Mouse (Mus musculus) pancreas, adult 10 weeks (tissue): ENCODE data around the gene Inip. TPM values are rescaled to one million over a fixed set of nuclear protein-coding genes. Genes with fewer than 3 reads are reported as not detected.

Experiments
- polyA plus RNA-seq: library from polyadenylated mRNA; stranded (reverse); fragments of 350-450 nt; fragmentation: Illumina TruSeq; extraction: RNeasy Lipid Tissue Mini Kit (QIAGEN cat#74804); gene quantifications from one replicate; pipeline ENCODE4 v1.2.3, GENCODE M21; 2015; ENCODE audit warnings: low read depth, low replicate concordance; ENCODE audit not compliant: insufficient read depth

The Inip gene
- polyA plus RNA-seq: 3.5 TPM

DNA sequence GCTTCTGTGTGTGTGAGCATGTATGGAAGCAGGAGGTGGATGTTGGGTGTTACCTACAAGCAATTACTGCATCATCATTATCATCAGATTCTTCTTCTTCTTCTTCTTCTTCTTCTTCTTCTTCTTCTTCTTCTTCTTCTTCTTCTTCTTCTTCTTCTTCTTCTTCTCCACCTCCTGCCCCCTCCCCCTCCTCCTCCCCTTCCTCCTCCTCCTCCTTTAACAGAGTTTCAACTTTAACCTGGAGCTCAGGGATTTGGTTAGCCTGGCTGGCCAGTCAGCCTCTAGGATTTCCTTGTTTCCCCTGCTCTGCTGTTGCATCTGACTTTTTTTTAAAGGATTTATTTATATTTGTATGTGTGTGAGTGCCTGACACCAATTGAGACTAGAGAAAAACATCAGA, at the start of gene Inip:
Gene Inip, minus strand, starts transcription at position 101 of the 400 bp plus-strand sequence.

DNA sequence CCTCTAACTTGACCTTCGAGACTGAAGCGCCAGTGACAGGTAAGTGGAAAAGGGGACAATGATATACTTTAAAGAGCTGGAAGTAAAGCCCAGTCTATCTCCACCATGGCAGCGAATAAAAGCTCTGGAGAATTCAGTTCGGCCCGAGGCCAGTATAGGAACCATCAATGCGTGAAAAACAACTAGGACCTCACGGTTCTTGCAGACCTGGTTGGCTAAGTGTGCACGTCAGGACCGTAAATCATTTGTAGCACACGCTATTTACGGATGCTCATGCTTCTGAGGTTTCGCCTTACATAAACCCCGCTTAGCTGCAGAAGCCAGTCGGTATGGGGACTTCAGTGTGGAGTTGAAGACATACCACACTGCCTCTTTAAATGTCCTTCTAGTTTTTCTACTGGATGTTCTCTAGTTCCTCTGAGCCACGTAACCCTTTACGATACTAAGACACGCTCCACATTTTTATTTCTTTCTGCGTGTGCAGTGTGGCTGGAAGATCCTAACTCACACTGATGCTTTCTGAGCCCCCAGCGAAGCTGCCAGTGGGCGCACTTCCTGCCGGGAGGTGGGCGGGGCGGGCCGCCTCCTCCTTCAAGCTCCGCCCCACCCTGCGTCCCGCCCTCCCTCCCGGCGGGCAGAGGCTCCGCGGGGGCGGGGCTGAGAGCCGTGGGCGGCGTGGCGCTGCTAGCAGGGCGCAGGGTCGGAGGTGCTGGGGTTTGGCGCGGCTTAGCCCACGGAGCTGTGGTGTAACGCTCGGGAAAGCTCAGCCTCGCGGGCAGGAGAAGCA, 4.0 kb upstream of the Inip start, which contains the start of gene Snx30:
Gene Snx30, plus strand, starts transcription at position 660 of the 787 bp plus-strand sequence.

Other genes starting within 250 kb of the Inip start
- gene Hsdl2, start 220.0 kb downstream of the Inip start, polyA plus RNA-seq: 4.8 TPM
- gene E130308A19Rik, start 175.4 kb downstream of the Inip start, polyA plus RNA-seq: 0.70 TPM
- gene Snx30, start 4.3 kb upstream of the Inip start, polyA plus RNA-seq: 3.2 TPM
- not detected for gene Slc46a2, start 113.5 kb upstream of the Inip start, polyA plus RNA-seq
- gene Mup4, start 159.1 kb upstream of the Inip start, polyA plus RNA-seq: not detected
- gene Mup6, start 162.7 kb upstream of the Inip start, polyA plus RNA-seq: not detected